Mouse (Mus musculus): ENCODE results near the gene Phka2. TPM values are rescaled to one million over a fixed set of nuclear protein-coding genes. Genes with fewer than 3 reads are reported as not detected.

Phka2 gene
- 5.3 and 5.5 TPM in 2 replicates for polyA plus RNA-seq (2021; fragmentation: Nextera tagmentation)
- long read RNA-seq, experiment 1, full-length matches to known transcripts: 4 of 16 reads
- long read RNA-seq, experiment 1, partial matches to known transcripts: 5 of 16 reads
- long read RNA-seq, experiment 1, other reads (novel, unspliced or antisense): 7 of 16 reads
- long read RNA-seq, experiment 2, full-length matches to known transcripts: 15 of 34 reads
- long read RNA-seq, experiment 2, partial matches to known transcripts: 1 of 34 reads
- long read RNA-seq, experiment 2, other reads (novel, unspliced or antisense): 18 of 34 reads

DNA sequence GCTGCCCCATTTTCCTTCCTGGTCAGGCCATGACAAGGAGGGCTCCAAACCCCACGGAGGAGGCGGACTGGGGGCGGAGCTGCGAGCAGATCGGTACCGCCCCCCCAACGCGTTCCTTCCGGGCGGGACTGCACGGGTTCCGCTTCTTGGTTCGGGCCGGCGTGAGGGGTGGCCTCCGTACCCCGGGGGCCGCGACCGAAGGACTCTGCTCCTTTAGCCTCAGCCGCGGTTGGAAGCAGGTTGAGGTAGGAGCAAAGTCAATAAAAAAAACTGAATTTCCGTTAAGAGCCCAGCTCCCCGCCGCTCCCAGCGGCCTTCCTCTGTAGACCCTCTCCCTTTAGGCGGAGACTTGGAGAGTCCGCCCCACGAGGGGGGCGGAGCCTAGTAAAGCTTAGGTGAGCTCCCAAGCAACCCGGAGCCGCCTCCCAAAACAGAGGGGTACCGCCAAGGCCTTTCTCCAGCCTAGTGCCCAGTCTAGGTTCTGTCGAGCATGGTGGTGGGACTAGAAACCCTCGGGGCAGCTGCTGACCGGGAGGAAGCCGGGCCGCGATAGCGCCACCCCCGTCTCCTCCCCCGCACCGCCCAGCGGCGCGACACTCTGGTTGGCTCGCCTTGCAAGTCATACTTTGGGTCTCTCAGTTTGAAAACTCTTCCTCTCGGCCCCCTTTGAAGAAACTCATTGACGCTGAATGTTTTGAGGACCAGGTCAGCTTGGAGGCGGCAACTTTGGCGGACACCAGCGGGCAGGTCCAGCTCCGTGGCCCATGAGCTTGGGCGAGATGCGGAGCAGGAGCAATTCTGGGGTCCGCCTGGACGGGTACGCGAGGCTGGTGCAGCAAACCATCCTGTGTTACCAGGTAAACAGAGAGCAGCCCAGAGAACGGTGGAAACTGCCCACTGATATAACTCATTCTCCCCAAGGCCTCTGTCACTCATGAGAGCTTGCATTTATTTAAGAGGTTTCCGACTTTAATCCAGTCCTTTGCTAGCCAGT lies at the start of gene Phka2:
TSS of gene Phka2 (plus strand) at position 119 of the 994 bp plus-strand sequence.

Other genes starting within 250 kb of the Phka2 start
- 0.36 and 0.77 TPM in 2 replicates for gene Adgrg2, start 111.5 kb upstream of the Phka2 start, polyA plus RNA-seq (2021; fragmentation: Nextera tagmentation)
- 0.55 and 0.56 TPM in 2 replicates for gene Ppef1, start 233.6 kb downstream of the Phka2 start, polyA plus RNA-seq (2021; fragmentation: Nextera tagmentation)

Data from layer of hippocampus, adult 6 months (tissue).